Mouse (Mus musculus): ENCODE measurements around the gene Zfp467. TPM values are rescaled to one million over a fixed set of nuclear protein-coding genes. Genes with fewer than 3 reads are reported as not detected.

Gene Zfp467
- polyA plus RNA-seq, 1 experiment, result 14.9 TPM

DNA sequence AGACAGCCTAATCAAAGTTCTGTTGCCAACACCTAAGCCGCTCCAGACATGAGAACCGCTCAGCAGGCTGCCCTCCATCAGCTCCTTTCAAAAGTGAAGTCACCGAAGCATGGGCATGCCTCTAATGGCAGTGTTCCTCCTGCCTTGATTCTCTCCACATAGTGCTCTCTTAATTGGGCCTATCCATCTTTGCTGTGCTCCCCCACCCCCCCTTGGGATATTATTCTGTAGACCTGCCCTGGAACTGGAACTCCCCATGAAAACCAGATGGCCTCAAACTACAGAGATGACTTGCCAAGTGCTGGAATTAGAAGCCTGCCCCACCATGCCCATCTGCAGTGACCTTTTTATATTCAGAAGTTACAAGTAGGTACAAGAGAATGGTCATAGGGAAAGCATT lies 22.3 kb downstream of the Zfp467 start:
- H3K27me3 ChIP-seq (ENCODE audit: control insufficient read depth, insufficient read depth, low read length), result no peaks in the 10 kb centered on the region
- no peak overlapping the region for H3K4me3 ChIP-seq (ENCODE audit: extremely low read depth, insufficient read depth, insufficient read length)
- DNase-seq (ENCODE audit: low read depth in 1 of 2, low spot score in 2 of 2), result no peak
- WGBS, result 87% methylated on average over 3 of the region's 3 CpGs
- no peak for TF ChIP-seq CTCF (IDR thresholded peaks at IDR 0.05; ENCODE audit: extremely low read depth, insufficient read depth, insufficient read length, insufficient replicate concordance)
- no peak for TF ChIP-seq POLR2A (IDR thresholded peaks at IDR 0.05; ENCODE audit: low read depth, low read length)
- no peaks in the 10 kb centered on the region for H3K4me1 ChIP-seq (ENCODE audit: control insufficient read depth, insufficient read depth, insufficient read length)
- no peak overlapping the region for H3K27ac ChIP-seq (ENCODE audit: insufficient read depth, low read length)
- no peaks in the 10 kb centered on the region for H3K36me3 ChIP-seq (ENCODE audit: control insufficient read depth, insufficient read depth, low read length)

GRCm38 (mm10) chr6:48420647-48421046 lies 25.0 kb downstream of the Zfp467 start:
- no peak overlapping the region for H3K4me3 ChIP-seq (ENCODE audit: extremely low read depth, insufficient read depth, insufficient read length)
- TF ChIP-seq POLR2A (IDR thresholded peaks at IDR 0.05; ENCODE audit: low read depth, low read length), result no peak
- no peak for TF ChIP-seq CTCF (IDR thresholded peaks at IDR 0.05; ENCODE audit: extremely low read depth, insufficient read depth, insufficient read length, insufficient replicate concordance)
- 7% methylated on average over 2 of the region's 2 CpGs for WGBS

DNA sequence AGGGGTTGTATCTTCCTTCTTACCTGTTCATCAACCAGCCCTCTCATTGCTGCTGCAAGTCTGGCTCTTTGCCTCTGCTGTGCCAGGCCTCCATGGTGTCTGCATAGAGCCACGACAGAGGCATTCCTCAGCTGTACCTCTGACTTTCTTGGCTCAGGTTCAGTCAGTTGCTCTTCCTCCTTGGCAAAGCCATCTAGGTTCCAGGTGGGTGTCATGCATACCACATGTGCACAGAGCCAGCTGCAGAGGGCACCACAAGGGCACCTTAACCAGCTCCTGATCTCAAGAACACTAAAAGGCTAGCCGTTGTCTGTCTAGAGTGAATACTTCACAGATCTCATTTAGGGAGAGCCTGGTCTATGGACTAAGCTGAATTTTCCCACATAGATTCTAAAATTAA lies 29.1 kb downstream of the Zfp467 start:
- 76% methylated on average over 2 of the region's 2 CpGs for WGBS
- peaks cover 18% of the 10 kb centered on the region for H3K36me3 ChIP-seq (ENCODE audit: control insufficient read depth, insufficient read depth, low read length)
- TF ChIP-seq POLR2A (IDR thresholded peaks at IDR 0.05; ENCODE audit: low read depth, low read length), result no peak
- no peak for TF ChIP-seq CTCF (IDR thresholded peaks at IDR 0.05; ENCODE audit: extremely low read depth, insufficient read depth, insufficient read length, insufficient replicate concordance)

More at GRCm38 (mm10) chr6:48420647-48421046, 25.0 kb downstream of the Zfp467 start:
- no peak for DNase-seq (ENCODE audit: low read depth in 1 of 2, low spot score in 2 of 2)
- Histone ChIP-seq H3K4me1 (ENCODE audit: control insufficient read depth, insufficient read depth, insufficient read length) (no peaks in the 10 kb centered on the region), H3K27ac (ENCODE audit: insufficient read depth, low read length) (no peak overlapping the region), H3K36me3 (ENCODE audit: control insufficient read depth, insufficient read depth, low read length) (peaks cover 6% of the 10 kb centered on the region), H3K27me3 (ENCODE audit: control insufficient read depth, insufficient read depth, low read length) (no peaks in the 10 kb centered on the region)

GRCm38 (mm10) chr6:48415636-48416035 lies 30.0 kb downstream of the Zfp467 start:
- DNase-seq (ENCODE audit: low read depth in 1 of 2, low spot score in 2 of 2), result no peak
- Histone ChIP-seq H3K4me1 (ENCODE audit: control insufficient read depth, insufficient read depth, insufficient read length) (no peaks in the 10 kb centered on the region), H3K27ac (ENCODE audit: insufficient read depth, low read length) (no peak overlapping the region), H3K36me3 (ENCODE audit: control insufficient read depth, insufficient read depth, low read length) (peaks cover 20% of the 10 kb centered on the region), H3K27me3 (ENCODE audit: control insufficient read depth, insufficient read depth, low read length) (no peaks in the 10 kb centered on the region), H3K4me3 (ENCODE audit: extremely low read depth, insufficient read depth, insufficient read length) (no peak overlapping the region)
- TF ChIP-seq POLR2A (IDR thresholded peaks at IDR 0.05; ENCODE audit: low read depth, low read length) (no peak), CTCF (IDR thresholded peaks at IDR 0.05; ENCODE audit: extremely low read depth, insufficient read depth, insufficient read length, insufficient replicate concordance) (no peak)
- 93% methylated on average over 7 of the region's 7 CpGs for WGBS

More for the DNA sequence above, 29.1 kb downstream of the Zfp467 start:
- Histone ChIP-seq H3K27ac (ENCODE audit: insufficient read depth, low read length) (no peak overlapping the region), H3K4me3 (ENCODE audit: extremely low read depth, insufficient read depth, insufficient read length) (no peak overlapping the region), H3K4me1 (ENCODE audit: control insufficient read depth, insufficient read depth, insufficient read length) (no peaks in the 10 kb centered on the region), H3K27me3 (ENCODE audit: control insufficient read depth, insufficient read depth, low read length) (no peaks in the 10 kb centered on the region)
- no peak for DNase-seq (ENCODE audit: low read depth in 1 of 2, low spot score in 2 of 2)

- no peaks in the 10 kb centered on the region for H3K4me1 ChIP-seq (ENCODE audit: control insufficient read depth, insufficient read depth, insufficient read length)
- no peak for TF ChIP-seq POLR2A (IDR thresholded peaks at IDR 0.05; ENCODE audit: low read depth, low read length)
- no peak for TF ChIP-seq CTCF (IDR thresholded peaks at IDR 0.05; ENCODE audit: extremely low read depth, insufficient read depth, insufficient read length, insufficient replicate concordance)
- 89% methylated on average over 1 of the region's 1 CpGs for WGBS
Observed at GRCm38 (mm10) chr6:48414886-48415285, 30.7 kb downstream of the Zfp467 start.

DNA sequence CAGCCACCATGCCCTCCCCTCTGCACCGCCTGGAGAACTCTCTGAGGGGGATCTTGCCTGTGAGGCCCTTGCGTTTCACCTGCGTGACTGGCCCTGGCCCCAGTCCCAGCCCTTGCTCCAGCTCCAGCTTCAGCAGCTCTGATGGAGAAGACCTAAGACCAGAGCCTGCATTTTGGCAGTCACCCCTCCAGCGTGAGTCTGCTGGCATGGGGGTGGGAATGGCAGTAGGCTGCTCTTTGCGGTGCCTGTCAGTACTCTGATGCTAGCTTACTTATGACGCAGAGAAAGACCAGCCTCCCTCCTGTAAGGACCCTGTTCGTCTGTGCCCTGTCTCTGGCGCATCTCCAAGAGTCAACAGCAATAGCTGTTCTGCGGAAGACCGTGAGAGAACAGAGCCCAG lies 32.5 kb downstream of the Zfp467 start:
- Histone ChIP-seq H3K4me3 (ENCODE audit: extremely low read depth, insufficient read depth, insufficient read length) (no peak overlapping the region), H3K27ac (ENCODE audit: insufficient read depth, low read length) (no peak overlapping the region), H3K4me1 (ENCODE audit: control insufficient read depth, insufficient read depth, insufficient read length) (no peaks in the 10 kb centered on the region), H3K36me3 (ENCODE audit: control insufficient read depth, insufficient read depth, low read length) (peaks cover 29% of the 10 kb centered on the region), H3K27me3 (ENCODE audit: control insufficient read depth, insufficient read depth, low read length) (no peaks in the 10 kb centered on the region)
- no peak for TF ChIP-seq CTCF (IDR thresholded peaks at IDR 0.05; ENCODE audit: extremely low read depth, insufficient read depth, insufficient read length, insufficient replicate concordance)
- TF ChIP-seq POLR2A (IDR thresholded peaks at IDR 0.05; ENCODE audit: low read depth, low read length), result no peak
- 91% methylated on average over 10 of the region's 10 CpGs for WGBS
- no peak for DNase-seq (ENCODE audit: low read depth in 1 of 2, low spot score in 2 of 2)

More at GRCm38 (mm10) chr6:48414886-48415285, 30.7 kb downstream of the Zfp467 start:
- DNase-seq (ENCODE audit: low read depth in 1 of 2, low spot score in 2 of 2), result no peak
- H3K36me3 ChIP-seq (ENCODE audit: control insufficient read depth, insufficient read depth, low read length), result peaks cover 20% of the 10 kb centered on the region
- H3K4me3 ChIP-seq (ENCODE audit: extremely low read depth, insufficient read depth, insufficient read length), result no peak overlapping the region
- no peaks in the 10 kb centered on the region for H3K27me3 ChIP-seq (ENCODE audit: control insufficient read depth, insufficient read depth, low read length)
- H3K27ac ChIP-seq (ENCODE audit: insufficient read depth, low read length), result no peak overlapping the region

- no peak for DNase-seq (ENCODE audit: low read depth in 1 of 2, low spot score in 2 of 2)
- no peaks in the 10 kb centered on the region for H3K4me1 ChIP-seq (ENCODE audit: control insufficient read depth, insufficient read depth, insufficient read length)
- H3K36me3 ChIP-seq (ENCODE audit: control insufficient read depth, insufficient read depth, low read length), result peaks cover 29% of the 10 kb centered on the region
- no peaks in the 10 kb centered on the region for H3K27me3 ChIP-seq (ENCODE audit: control insufficient read depth, insufficient read depth, low read length)
- TF ChIP-seq CTCF (IDR thresholded peaks at IDR 0.05; ENCODE audit: extremely low read depth, insufficient read depth, insufficient read length, insufficient replicate concordance) (no peak), POLR2A (IDR thresholded peaks at IDR 0.05; ENCODE audit: low read depth, low read length) (no peak)
- H3K27ac ChIP-seq (ENCODE audit: insufficient read depth, low read length), result no peak overlapping the region
- H3K4me3 ChIP-seq (ENCODE audit: extremely low read depth, insufficient read depth, insufficient read length), result no peak overlapping the region
- 96% methylated on average over 3 of the region's 3 CpGs for WGBS
Observed at GRCm38 (mm10) chr6:48412662-48413061, 33.0 kb downstream of the Zfp467 start.
